Mouse (Mus musculus) left cerebral cortex, postnatal 25 days (tissue): Measurements from ENCODE around the gene Nudt15. TPM values are rescaled to one million over a fixed set of nuclear protein-coding genes. Genes with fewer than 3 reads are reported as not detected.
"Not testable (repeated sequence)": the region's sequence is repeated elsewhere in the genome, so short reads cannot be mapped to it uniquely, and the experiment has no call there.

Experiments
- DNase-seq, 2 experiments: peaks; one replicate each; pipeline ENCODE4 v3.0.0; 2022; ENCODE audit warnings: low spot score in 2 of 2, mixed read lengths in 1 of 2
- intact Hi-C: fragments of 180-260 bp; cut with DNase I; formaldehyde crosslinking; loops from one replicate; pipeline ENCODE4 v1.15.1; 2025
- total RNA-seq, 2 experiments: library from RNA; stranded (reverse); gene quantifications; 2 replicates each; pipeline ENCODE4 v1.2.3; 2021

Gene Nudt15
- total RNA-seq, result 1 to 10 TPM; 4.5 to 6.4 TPM

- intact Hi-C loops, result no loop called here
- DNase-seq, result no peak
These were observed at the start of gene Nudt15 for GRCm38 (mm10) chr14:73548051-73548450. Gene Nudt15, minus strand, starts transcription at chr14:73548242.

- DNase-seq, result no peak
- intact Hi-C loops, result no loop called here
These were observed 44.1 kb upstream of the Nudt15 start for GRCm38 (mm10) chr14:73592166-73592565.

GRCm38 (mm10) chr14:73588080-73588479 is 40.0 kb upstream of the Nudt15 start:
- intact Hi-C loops, result no loop called here
- no peak for DNase-seq

- intact Hi-C loops, result no loop called here
These were observed 28.3 kb upstream of the Nudt15 start for GRCm38 (mm10) chr14:73576336-73576735.

GRCm38 (mm10) chr14:73574053-73574452 is 26.0 kb upstream of the Nudt15 start:
- DNase-seq, result no peak
- intact Hi-C loops, result no loop called here

More at GRCm38 (mm10) chr14:73576336-73576735, 28.3 kb upstream of the Nudt15 start:
- DNase-seq, result no peak

GRCm38 (mm10) chr14:73571143-73571542 is 23.1 kb upstream of the Nudt15 start:
- intact Hi-C loops, result loop anchor here (2.0 kb wide), 1 partner anchor 1072 kb away; no protein-coding TSS in a partner anchor

GRCm38 (mm10) chr14:73569831-73570230 is 21.8 kb upstream of the Nudt15 start:
- intact Hi-C loops, result loop anchor here (2.0 kb wide), 1 partner anchor 1073 kb away; no protein-coding TSS in a partner anchor
- DNase-seq, result peak in 1 of 2 experiments; percentile 14

More at GRCm38 (mm10) chr14:73571143-73571542, 23.1 kb upstream of the Nudt15 start:
- no peak for DNase-seq

- intact Hi-C loops, result no loop called here
- DNase-seq, result no peak
These were observed 5.2 kb upstream of the Nudt15 start for GRCm38 (mm10) chr14:73553122-73553696.

GRCm38 (mm10) chr14:73552341-73553121 is 4.5 kb upstream of the Nudt15 start:
- DNase-seq, result peak; percentile 93
- intact Hi-C loops, result no loop called here

GRCm38 (mm10) chr14:73551164-73551563 is 3.1 kb upstream of the Nudt15 start:
- intact Hi-C loops, result no loop called here
- DNase-seq, result no peak

- DNase-seq, result no peak
- intact Hi-C loops, result no loop called here
These were observed 2.7 kb upstream of the Nudt15 start for GRCm38 (mm10) chr14:73550732-73551131.

GRCm38 (mm10) chr14:73550291-73550690 is 2.2 kb upstream of the Nudt15 start:
- no peak for DNase-seq
- intact Hi-C loops, result no loop called here

GRCm38 (mm10) chr14:73547034-73547433 is 1.0 kb downstream of the Nudt15 start:
- DNase-seq, result no peak
- intact Hi-C loops, result no loop called here

GRCm38 (mm10) chr14:73543781-73544180 is 4.3 kb downstream of the Nudt15 start:
- intact Hi-C loops, result no loop called here
- DNase-seq, result no peak

GRCm38 (mm10) chr14:73535641-73536040 is 12.4 kb downstream of the Nudt15 start:
- DNase-seq, result no peak
- intact Hi-C loops, result no loop called here

GRCm38 (mm10) chr14:73533755-73534465 is 14.1 kb downstream of the Nudt15 start:
- intact Hi-C loops, result no loop called here
- no peak for DNase-seq

GRCm38 (mm10) chr14:73528661-73529060 is 19.4 kb downstream of the Nudt15 start:
- intact Hi-C loops, result loop anchor here (5.0 kb wide), 2 partner anchors 1179 to 1194 kb away; no protein-coding TSS in a partner anchor
- DNase-seq, result not testable (repeated sequence)

GRCm38 (mm10) chr14:73524766-73525448 is 23.1 kb downstream of the Nudt15 start, which contains the start of gene Sucla2:
Gene Sucla2, plus strand, starts transcription at chr14:73525319.
- peak; percentile 97 for DNase-seq
- intact Hi-C loops, result loop anchor here (5.0 kb wide), 2 partner anchors 1182 to 1197 kb away; no protein-coding TSS in a partner anchor

GRCm38 (mm10) chr14:73524136-73524535 is 23.9 kb downstream of the Nudt15 start:
- intact Hi-C loops, result no loop called here

More at GRCm38 (mm10) chr14:73524136-73524535, 23.9 kb downstream of the Nudt15 start:
- DNase-seq, result no peak
